Mouse (Mus musculus) MEL (cell line): Measurements from ENCODE around the gene Lexm. TPM values are rescaled to one million over a fixed set of nuclear protein-coding genes. Genes with fewer than 3 reads are reported as not detected.

Experiments
- DNase-seq: peaks from one replicate; pipeline ENCODE4 v3.0.0; 2011; ENCODE audit warnings: low read depth, low spot score
- H3K27ac ChIP-seq: 2 replicates; pipeline ENCODE4 v1.5.1; 2012; ENCODE audit warnings: low read depth, mild to moderate bottlenecking, control low read depth, low read length, moderate library complexity; ENCODE audit not compliant: control insufficient read depth
- H3K27me3 ChIP-seq, 2 experiments: fragments of 150-350 bp in 1 of 2; sonication (generic) in 1 of 2; 2 replicates each; pipeline ENCODE4 v1.6.1; 2012; ENCODE audit warnings: low read length in 2 of 2, mild to moderate bottlenecking in 2 of 2, improper control_type of control experiment in 1 of 2, moderate library complexity in 1 of 2; ENCODE audit not compliant: insufficient read depth in 2 of 2, control insufficient read depth in 1 of 2
- H3K36me3 ChIP-seq, 2 experiments: 2 replicates each; pipeline ENCODE4 v1.6.1; 2012 to 2014; ENCODE audit warnings: low read length in 2 of 2, improper control_type of control experiment in 1 of 2, inconsistent platforms in 1 of 2, mild to moderate bottlenecking in 1 of 2; ENCODE audit not compliant: insufficient read depth in 2 of 2, control insufficient read depth in 1 of 2
- H3K4me1 ChIP-seq, 2 experiments: fragments of 150-350 bp in 1 of 2; sonication (generic) in 1 of 2; 2 replicates each; pipeline ENCODE4 v1.6.1; 2012; ENCODE audit warnings: low read length in 2 of 2, improper control_type of control experiment in 1 of 2, mild to moderate bottlenecking in 1 of 2; ENCODE audit not compliant: insufficient read depth in 2 of 2, control insufficient read depth in 1 of 2
- H3K4me3 ChIP-seq, 2 experiments: fragments of 150-350 bp in 1 of 2; sonication (generic) in 1 of 2; 2 replicates each; pipeline ENCODE4 v1.5.1; 2012; ENCODE audit warnings: low read depth in 2 of 2, low read length in 2 of 2, mild to moderate bottlenecking in 2 of 2, moderate library complexity in 2 of 2, control low read depth in 1 of 2, improper control_type of control experiment in 1 of 2; ENCODE audit not compliant: control insufficient read depth in 1 of 2, insufficient read depth in 1 of 2
- H3K79me2 ChIP-seq: 2 replicates; pipeline ENCODE4 v1.6.1; 2012; ENCODE audit warnings: mild to moderate bottlenecking, low read length, moderate library complexity; ENCODE audit not compliant: control insufficient read depth, poor library complexity, insufficient read depth
- H3K9ac ChIP-seq: 2 replicates; pipeline ENCODE4 v1.6.1; 2012; ENCODE audit warnings: low read depth, mild to moderate bottlenecking, control low read depth, low read length, moderate library complexity; ENCODE audit not compliant: control insufficient read depth, poor library complexity, severe bottlenecking
- H3K9me3 ChIP-seq: fragments of 150-350 bp; sonication (generic); replicated peaks from 2 replicates; pipeline ENCODE4 v1.6.1; 2012; ENCODE audit warnings: mild to moderate bottlenecking, low read length, improper control_type of control experiment, moderate library complexity; ENCODE audit not compliant: insufficient read depth
- CHD2 ChIP-seq: IDR thresholded peaks from 2 replicates; pipeline ENCODE4 v1.6.1; 2011; ENCODE audit warnings: low read length, improper control_type of control experiment
- E2F4 ChIP-seq: IDR thresholded peaks from 2 replicates; pipeline ENCODE4 v1.6.1; 2011; ENCODE audit warnings: low read depth, low read length, improper control_type of control experiment, borderline replicate concordance
- EP300 ChIP-seq, 2 experiments: IDR thresholded peaks; 2 replicates each; pipeline ENCODE4 v1.6.1; 2011; ENCODE audit warnings: improper control_type of control experiment in 2 of 2, low read length in 2 of 2, low read depth in 1 of 2, mild to moderate bottlenecking in 1 of 2
- ETS1 ChIP-seq: IDR thresholded peaks from 2 replicates; pipeline ENCODE4 v1.6.1; 2012; ENCODE audit warnings: low read depth, mild to moderate bottlenecking, inconsistent platforms, low read length, improper control_type of control experiment, moderate library complexity
- JUND ChIP-seq: IDR thresholded peaks from 2 replicates; pipeline ENCODE4 v1.6.1; 2011; ENCODE audit warnings: low read depth, mild to moderate bottlenecking, improper control_type of control experiment, low read length
- MXI1 ChIP-seq: IDR thresholded peaks from 2 replicates; pipeline ENCODE4 v1.6.1; 2011; ENCODE audit warnings: mild to moderate bottlenecking, low read depth, low read length, improper control_type of control experiment
- MYC ChIP-seq: IDR thresholded peaks from 2 replicates; pipeline ENCODE4 v1.6.1; 2011; ENCODE audit warnings: low read depth, mild to moderate bottlenecking, low read length, improper control_type of control experiment, moderate library complexity
- NELFE ChIP-seq: IDR thresholded peaks from 2 replicates; pipeline ENCODE4 v1.6.1; 2011; ENCODE audit warnings: low read depth, low read length, improper control_type of control experiment
- POLR2A ChIP-seq, 2 experiments: IDR thresholded peaks; 2 replicates each; pipeline ENCODE4 v1.6.1; 2011 to 2012; ENCODE audit warnings: low read length in 2 of 2, mild to moderate bottlenecking in 2 of 2, control low read depth in 1 of 2, improper control_type of control experiment in 1 of 2, low read depth in 1 of 2, moderate library complexity in 1 of 2; ENCODE audit not compliant: control insufficient read depth in 1 of 2, insufficient read depth in 1 of 2, poor library complexity in 1 of 2
- SIN3A ChIP-seq: IDR thresholded peaks from 2 replicates; pipeline ENCODE4 v1.6.1; 2012; ENCODE audit warnings: low read length, improper control_type of control experiment, inconsistent platforms
- TAL1 ChIP-seq: IDR thresholded peaks from 2 replicates; pipeline ENCODE4 v1.6.1; 2012; ENCODE audit warnings: mild to moderate bottlenecking, inconsistent platforms, low read length, moderate library complexity, mixed read lengths
- TBP ChIP-seq: IDR thresholded peaks from 2 replicates; pipeline ENCODE4 v1.8.0; 2011; ENCODE audit warnings: low read depth, low read length, improper control_type of control experiment
- USF2 ChIP-seq, 2 experiments: IDR thresholded peaks; 2 replicates each; pipeline ENCODE4 v1.6.1; 2011 to 2012; ENCODE audit warnings: improper control_type of control experiment in 2 of 2, low read length in 2 of 2, borderline replicate concordance in 1 of 2, inconsistent platforms in 1 of 2, low read depth in 1 of 2, mild to moderate bottlenecking in 1 of 2; ENCODE audit not compliant: insufficient read depth in 1 of 2
- ZC3H11A ChIP-seq: IDR thresholded peaks from 2 replicates; pipeline ENCODE4 v1.6.1; 2012; ENCODE audit warnings: low read depth, mild to moderate bottlenecking, inconsistent platforms, low read length, improper control_type of control experiment
- ZKSCAN1 ChIP-seq: IDR thresholded peaks from 2 replicates; pipeline ENCODE4 v1.6.1; 2012; ENCODE audit warnings: low read depth, mild to moderate bottlenecking, inconsistent platforms, low read length, improper control_type of control experiment, moderate library complexity
- polyA plus RNA-seq, 2 experiments: library from polyadenylated mRNA; stranded (reverse) in 1 of 2; unstranded in 1 of 2; fragments of >175 nt in 1 of 2; fragments of >200 nt in 1 of 2; gene quantifications; 2 replicates each; pipeline versions ENCODE4 v1.2.1 to v1.2.4; 2012; ENCODE audit warnings: low replicate concordance in 2 of 2, low read depth in 1 of 2; ENCODE audit not compliant: insufficient read length in 2 of 2, insufficient read depth in 1 of 2, missing spikeins in 1 of 2
- total RNA-seq: library from RNA; depleted of rRNA; stranded (reverse); fragments of 300-350 nt; gene quantifications from 2 replicates; pipeline ENCODE4 v1.2.3, GENCODE M21; 2012

The Lexm gene
- total and polyA plus RNA-seq, 3 experiments = 6.1 to 17.5 TPM; not detected in 1

GRCm38 (mm10) chr4:106587075-106587474 lies 30.0 kb downstream of the Lexm start:
- H3K79me2 ChIP-seq = no peaks in the 10 kb centered on the region
- TF ChIP-seq CHD2 (no peak), TBP (no peak), ZC3H11A (no peak), MXI1 (no peak), EP300 (IDR thresholded peaks at IDR 0.05; ENCODE audit: low read depth in 1 of 2, low read length in 2 of 2) (no peak), JUND (no peak), MYC (no peak), E2F4 (no peak), SIN3A (no peak), ZKSCAN1 (no peak), TAL1 (no peak), USF2 (IDR thresholded peaks at IDR 0.05; ENCODE audit: borderline replicate concordance in 1 of 2, insufficient read depth in 1 of 2, low read depth in 1 of 2, low read length in 2 of 2) (no peak), ETS1 (no peak), NELFE (no peak)
- peaks cover 0 to 9% of the 10 kb centered on the region in 2 experiments; a peak in 3 of 4 replicates for H3K36me3 ChIP-seq
- no peaks in the 10 kb centered on the region for H3K9me3 ChIP-seq
- no peak overlapping the region for H3K4me3 ChIP-seq
- H3K9ac ChIP-seq = no peak overlapping the region
- peaks cover 7 to 12% of the 10 kb centered on the region in 2 experiments for H3K4me1 ChIP-seq
- H3K27ac ChIP-seq = no peak overlapping the region
- no peaks in the 10 kb centered on the region for H3K27me3 ChIP-seq
- no peak for DNase-seq

GRCm38 (mm10) chr4:106584665-106585064 lies 32.4 kb downstream of the Lexm start:
- TF ChIP-seq POLR2A (IDR thresholded peaks at IDR 0.05; ENCODE audit: control insufficient read depth in 1 of 2, insufficient read depth in 1 of 2, low read depth in 1 of 2, low read length in 2 of 2, poor library complexity in 1 of 2) = no peak
- Histone ChIP-seq H3K4me3 (no peak overlapping the region), H3K36me3 (peaks cover 2 to 26% of the 10 kb centered on the region in 2 experiments; a peak in 3 of 4 replicates), H3K9ac (no peak overlapping the region), H3K79me2 (no peaks in the 10 kb centered on the region), H3K9me3 (no peaks in the 10 kb centered on the region), H3K27ac (no peak overlapping the region), H3K27me3 (no peaks in the 10 kb centered on the region), H3K4me1 (peaks cover 18 to 30% of the 10 kb centered on the region in 2 experiments)
- DNase-seq = no peak
